In genomic region chr8:88380497-88380896, GRCm38 (mm10) we compare ENCODE assay signal across 11 mouse cellular contexts. TPM values are rescaled to one million over a fixed set of nuclear protein-coding genes. Genes with fewer than 3 reads are reported as not detected.
DNase-seq lines count a peak whose midpoint lies in the region; ATAC-seq and TF ChIP-seq lines count a peak whose summit lies in the region.
"Had no signal": no experiment of that assay in that cellular context is flagged by ENCODE, and none has a peak within 500 bp of the region (broad histone marks: within the 10 kb centered on the region; RNA-seq: fewer than 3 reads in every experiment).

No protein-coding gene starts in this region.

- no peak overlapping the region for H3K9ac ChIP-seq in heart, adult 2 months (ENCODE audit: low read depth, low read length)
- H3K9ac ChIP-seq: hindbrain, embryonic 14.5 days had no signal

- peak; percentile 19 for DNase-seq in kidney, postnatal 10 days
- DNase-seq in kidney, adult 9 months = no peak
- DNase-seq in heart, adult 2 months = peak; percentile 34 to 48
- DNase-seq in heart, postnatal 4 days = peak; percentile 34
- DNase-seq in retina, embryonic 14.5 days (ENCODE audit: low spot score) = no peak
- no peak for DNase-seq in urinary bladder, postnatal 14 days (ENCODE audit: low spot score)
- no peak for DNase-seq in adrenal gland, postnatal 10 days

- intact Hi-C loops in heart, adult 2 months (cut with DNase I) = no loop called here

- H3K79me2 ChIP-seq in heart, adult 2 months (replicated peaks; ENCODE audit: control insufficient read depth, insufficient read depth, low read length) = no peaks in the 10 kb centered on the region

- no peak for TF ChIP-seq CTCF in heart, adult 2 months (IDR thresholded peaks at IDR 0.05)

- peak; percentile 53 for ATAC-seq in megakaryocyte-erythroid progenitor cell, adult 5-6 weeks (replicated peaks; ENCODE audit: low FRiP score, low TSS enrichment, poor library complexity, severe bottlenecking)
- ATAC-seq: forebrain, embryonic 16.5 days had no signal

- no peak for TF ChIP-seq EP300 in heart, adult 2 months (IDR thresholded peaks at IDR 0.05; ENCODE audit: insufficient read depth, low read depth, low read length)

- no peaks in the 10 kb centered on the region for H3K36me3 ChIP-seq in heart, adult 2 months (ENCODE audit: control insufficient read depth, insufficient read depth, low read length)

- H3K4me3 ChIP-seq in heart, adult 2 months = no peak overlapping the region

- 0 out of 2 replicates have a peak, but pooled peaks cover 1% of the 10 kb centered on the region for H3K4me1 ChIP-seq in heart, adult 2 months (ENCODE audit: control insufficient read depth, insufficient read depth, low read length)

- WGBS in heart, adult 2 months = 43% methylated on average over 7 of the region's 7 CpGs

- H3K27ac ChIP-seq in heart, adult 2 months = peak overlapping the region; percentile 26; the same call in 1 of the 2 replicates
- H3K27ac ChIP-seq: hindbrain, embryonic 14.5 days; macrophage had no signal

- no peak for TF ChIP-seq POLR2A in heart, adult 2 months (IDR thresholded peaks at IDR 0.05; ENCODE audit: insufficient read depth, low read depth, low read length)

- no peaks in the 10 kb centered on the region for H3K27me3 ChIP-seq in heart, adult 2 months (ENCODE audit: control insufficient read depth, insufficient read depth, low read length)

RNA-seq across cellular contexts. Expression of gene Brd7, which starts 18.5 kb away (rescaled TPM):
- 10 to 100 TPM; 78.9 to 79.0 TPM for total RNA-seq in heart, adult 2 months (2021)
- polyA plus RNA-seq in heart, adult 2 months (2012; rRNA removed) = 30.9 and 44.6 TPM in 2 replicates
- total RNA-seq in heart, postnatal 4 days (2021) = 10 to 100 TPM; 73.4 to 87.1 TPM
- total RNA-seq in megakaryocyte-erythroid progenitor cell, adult 5-6 weeks (2014; fragmentation: Nextera tagmentation) = 79.1 and 115 TPM in 2 replicates
- 106 and 134 TPM in 2 replicates for total RNA-seq in megakaryocyte-erythroid progenitor cell, adult 5-6 weeks (2017)
- 10 to 100 TPM; 80.2 to 82.4 TPM for total RNA-seq in adrenal gland, postnatal 10 days (2021)

Comparison
In these comparisons a context has a peak if more than half of its experiments do, and no peak if none do; other contexts are left out.
1. DNase-seq: peak in kidney, postnatal 10 days (single experiment), heart, adult 2 months (2 of 2) and heart, postnatal 4 days (single experiment); none in kidney, adult 9 months (single experiment), retina, embryonic 14.5 days (single experiment), urinary bladder, postnatal 14 days (single experiment) and adrenal gland, postnatal 10 days (single experiment).